Mouse (Mus musculus) liver, postnatal 0 days (tissue): Measurements from ENCODE around the gene Mrtfb. TPM values are rescaled to one million over a fixed set of nuclear protein-coding genes. Genes with fewer than 3 reads are reported as not detected.

Experiments
- ATAC-seq: fragments of 200-750 bp; cut with Nextera tagmentation; 2 replicates; pipeline ENCODE4 v1.8.0; 2017; ENCODE audit warnings: mild to moderate bottlenecking, moderate library complexity
- DNase-seq: peaks from one replicate; pipeline ENCODE4 v3.0.0-alpha.2; 2016
- H3K27ac ChIP-seq: fragments of 300-500 bp; sonication (generic); 2 replicates; pipeline ENCODE4 v1.5.1; 2014; ENCODE audit warnings: antibody characterized with exemption, moderate library complexity, mild to moderate bottlenecking, low read depth
- H3K27me3 ChIP-seq: fragments of 300-500 bp; sonication (generic); 2 replicates; pipeline ENCODE4 v1.6.1; 2014; ENCODE audit warnings: low read length, control low read depth, mixed read lengths; ENCODE audit not compliant: insufficient read depth
- H3K36me3 ChIP-seq: fragments of 300-500 bp; sonication (generic); replicated peaks from 2 replicates; pipeline ENCODE4 v1.6.1; 2014; ENCODE audit warnings: mild to moderate bottlenecking, control low read depth, low read length, moderate library complexity, mixed read lengths; ENCODE audit not compliant: insufficient read depth
- H3K4me1 ChIP-seq: fragments of 300-500 bp; sonication (generic); 2 replicates; pipeline ENCODE4 v1.6.1; 2014; ENCODE audit warnings: antibody characterized with exemption, mild to moderate bottlenecking, control low read depth; ENCODE audit not compliant: insufficient read depth
- H3K4me2 ChIP-seq: fragments of 300-500 bp; sonication (generic); 2 replicates; pipeline ENCODE4 v1.6.1; 2014; ENCODE audit warnings: low read depth, mild to moderate bottlenecking, low read length, moderate library complexity, mixed read lengths
- H3K4me3 ChIP-seq: fragments of 300-500 bp; sonication (generic); 2 replicates; pipeline ENCODE4 v1.5.1; 2014; ENCODE audit warnings: low read depth, low read length
- H3K9ac ChIP-seq: fragments of 300-500 bp; sonication (generic); replicated peaks from 2 replicates; pipeline ENCODE4 v1.6.1; 2014; ENCODE audit warnings: mild to moderate bottlenecking, moderate library complexity
- H3K9me3 ChIP-seq: fragments of 300-500 bp; sonication (generic); 2 replicates; pipeline ENCODE4 v1.6.1; 2016; ENCODE audit warnings: mild to moderate bottlenecking, control low read depth, low read length, mixed read lengths
- CTCF ChIP-seq: sonication (generic); IDR thresholded peaks from 2 replicates; pipeline ENCODE4 v1.5.1; 2016; ENCODE audit warnings: antibody characterized with exemption, low read depth
- EP300 ChIP-seq: IDR thresholded peaks from 2 replicates; pipeline ENCODE4 v1.6.1; 2016; ENCODE audit warnings: antibody characterized with exemption, low read depth, mild to moderate bottlenecking
- WGBS: fragments of 180-500 bp; shearing (Covaris S2); extraction: QIAGEN DNeasy Blood & Tissue Kit; methylation state at CpG from one replicate; pipeline ENCODE4 v1.1.7; 2014; ENCODE audit not compliant: insufficient replicate concordance; 5-methylcytosine and 5-hydroxymethylcytosine counted together
- polyA plus RNA-seq: library from polyadenylated mRNA; unstranded; fragments of >200 nt; fragmentation: Nextera tagmentation; extraction: Ambion mirVana; gene quantifications from 2 replicates; pipeline ENCODE4 v1.2.1, GENCODE M21; 2015

Mrtfb gene
- polyA plus RNA-seq, 1 experiment from 2014 or later: 5.8 TPM

GRCm38 (mm10) chr16:13363141-13363540 is 106.9 kb downstream of the Mrtfb start:
- ATAC-seq (no peak), DNase-seq (no peak)
- no peak for TF ChIP-seq EP300
- no peak for TF ChIP-seq CTCF
- no peak overlapping the region for H3K4me2 ChIP-seq
- H3K9me3 ChIP-seq: no peaks in the 10 kb centered on the region
- H3K36me3 ChIP-seq: no peaks in the 10 kb centered on the region
- no peak overlapping the region for H3K4me3 ChIP-seq
- peaks cover 15% of the 10 kb centered on the region for H3K4me1 ChIP-seq
- no peak overlapping the region for H3K9ac ChIP-seq
- WGBS: 78% methylated on average over 5 of the region's 5 CpGs
- H3K27me3 ChIP-seq: no peaks in the 10 kb centered on the region
- H3K27ac ChIP-seq: no peak overlapping the region

- DNase-seq (no peak), ATAC-seq (no peak)
- Histone ChIP-seq H3K27me3 (no peaks in the 10 kb centered on the region), H3K4me2 (no peak overlapping the region), H3K9ac (no peak overlapping the region), H3K27ac (no peak overlapping the region), H3K4me3 (no peak overlapping the region), H3K36me3 (no peaks in the 10 kb centered on the region), H3K4me1 (peaks cover 9% of the 10 kb centered on the region), H3K9me3 (no peaks in the 10 kb centered on the region)
- TF ChIP-seq CTCF (no peak), EP300 (no peak)
- 51% methylated on average over 3 of the region's 3 CpGs for WGBS
These were observed 107.9 kb downstream of the Mrtfb start for GRCm38 (mm10) chr16:13364145-13364544.

GRCm38 (mm10) chr16:13366256-13366655 is 110.0 kb downstream of the Mrtfb start:
- Histone ChIP-seq H3K9ac (no peak overlapping the region), H3K4me1 (no peaks in the 10 kb centered on the region), H3K4me2 (no peak overlapping the region), H3K36me3 (no peaks in the 10 kb centered on the region), H3K9me3 (no peaks in the 10 kb centered on the region), H3K27me3 (no peaks in the 10 kb centered on the region), H3K27ac (no peak overlapping the region), H3K4me3 (no peak overlapping the region)
- 61% methylated on average over 1 of the region's 1 CpGs for WGBS
- DNase-seq (no peak), ATAC-seq (no peak)
- no peak for TF ChIP-seq CTCF
- TF ChIP-seq EP300: no peak

GRCm38 (mm10) chr16:13366802-13367465 is 110.7 kb downstream of the Mrtfb start:
- H3K9ac ChIP-seq: no peak overlapping the region
- no peak for ATAC-seq
- no peaks in the 10 kb centered on the region for H3K36me3 ChIP-seq
- no peaks in the 10 kb centered on the region for H3K27me3 ChIP-seq
- no peak for DNase-seq
- peaks cover 2% of the 10 kb centered on the region; the same call in 1 of the 2 replicates for H3K4me1 ChIP-seq
- no peak overlapping the region for H3K27ac ChIP-seq
- H3K4me2 ChIP-seq: no peak overlapping the region
- H3K9me3 ChIP-seq: no peaks in the 10 kb centered on the region
- no peak overlapping the region for H3K4me3 ChIP-seq
- TF ChIP-seq CTCF: no peak
- WGBS: 50% methylated on average over 4 of the region's 4 CpGs

- no peak overlapping the region for H3K27ac ChIP-seq
- H3K4me2 ChIP-seq: no peak overlapping the region
- H3K4me1 ChIP-seq: peaks cover 3% of the 10 kb centered on the region; the same call in 1 of the 2 replicates
- DNase-seq: no peak
- WGBS: 24% methylated on average over 2 of the region's 2 CpGs
- no peak overlapping the region for H3K9ac ChIP-seq
- no peaks in the 10 kb centered on the region for H3K9me3 ChIP-seq
- no peak for ATAC-seq
- no peak overlapping the region for H3K4me3 ChIP-seq
- no peaks in the 10 kb centered on the region for H3K36me3 ChIP-seq
- no peaks in the 10 kb centered on the region for H3K27me3 ChIP-seq
- TF ChIP-seq EP300: no peak
- no peak for TF ChIP-seq CTCF
These were observed 111.2 kb downstream of the Mrtfb start for GRCm38 (mm10) chr16:13367466-13367856.

GRCm38 (mm10) chr16:13368645-13369044 is 112.4 kb downstream of the Mrtfb start:
- no peak for ATAC-seq
- H3K27ac ChIP-seq: no peak overlapping the region
- peaks cover 3% of the 10 kb centered on the region; the same call in 1 of the 2 replicates for H3K4me1 ChIP-seq
- H3K4me3 ChIP-seq: no peak overlapping the region
- H3K27me3 ChIP-seq: no peaks in the 10 kb centered on the region
- H3K36me3 ChIP-seq: no peaks in the 10 kb centered on the region; the same call in 1 of the 2 replicates
- H3K9me3 ChIP-seq: no peaks in the 10 kb centered on the region
- no peak overlapping the region for H3K9ac ChIP-seq
- WGBS: 76% methylated on average over 1 of the region's 1 CpGs
- no peak overlapping the region for H3K4me2 ChIP-seq
- DNase-seq: no peak
- no peak for TF ChIP-seq CTCF
- no peak for TF ChIP-seq EP300
